Mouse (Mus musculus) gastrocnemius, postnatal 36 days (tissue): ENCODE measurements at regions not wholly inside any gene's neighbourhood (a gene's known extent, or its start where the extent isn't known, plus 50 kb on each side); places are given as distances from the start of the nearest gene placed in this dataset.

Experiments used
- DNase-seq, 2 experiments: peaks; one replicate each; pipeline ENCODE4 v3.0.0; 2022
- intact Hi-C: fragments of 180-260 bp; cut with DNase I; formaldehyde crosslinking; loops from one replicate; pipeline ENCODE4 v1.15.1; 2025

GRCm38 (mm10) chr19:6684921-6685320, 142.1 kb upstream of the Slc22a12 start:
- DNase-seq, result no peak
- intact Hi-C loops, result no loop called here

GRCm38 (mm10) chr19:6679392-6680307, 136.8 kb upstream of the Slc22a12 start:
- intact Hi-C loops, result no loop called here
- no peak for DNase-seq

GRCm38 (mm10) chr19:6677511-6677910, 134.7 kb upstream of the Slc22a12 start:
- intact Hi-C loops, result no loop called here
- DNase-seq, result no peak

- DNase-seq, result no peak
- intact Hi-C loops, result no loop called here
Observed at GRCm38 (mm10) chr19:6675586-6675985, 132.8 kb upstream of the Slc22a12 start.

GRCm38 (mm10) chr19:6671696-6672095, 128.9 kb upstream of the Slc22a12 start:
- no peak for DNase-seq
- intact Hi-C loops, result no loop called here

GRCm38 (mm10) chr19:6669881-6670280, 127.0 kb upstream of the Slc22a12 start:
- intact Hi-C loops, result no loop called here
- DNase-seq, result no peak

- intact Hi-C loops, result no loop called here
- no peak for DNase-seq
Observed at GRCm38 (mm10) chr19:6668545-6668944, 125.7 kb upstream of the Slc22a12 start.

- no peak for DNase-seq
- intact Hi-C loops, result no loop called here
Observed at GRCm38 (mm10) chr19:6666187-6666722, 123.4 kb upstream of the Slc22a12 start.

GRCm38 (mm10) chr19:6665264-6666054, 122.6 kb upstream of the Slc22a12 start:
- intact Hi-C loops, result no loop called here

GRCm38 (mm10) chr19:6664311-6664952, 121.6 kb upstream of the Slc22a12 start:
- intact Hi-C loops, result no loop called here

More at GRCm38 (mm10) chr19:6665264-6666054, 122.6 kb upstream of the Slc22a12 start:
- no peak for DNase-seq

GRCm38 (mm10) chr19:6663391-6663790, 120.6 kb upstream of the Slc22a12 start:
- DNase-seq, result peak; percentile 70 to 78
- intact Hi-C loops, result loop anchor here (2.0 kb wide), 1 partner anchor 175 kb away; no protein-coding TSS in a partner anchor

More at GRCm38 (mm10) chr19:6664311-6664952, 121.6 kb upstream of the Slc22a12 start:
- DNase-seq, result no peak

GRCm38 (mm10) chr19:6662346-6662939, 119.6 kb upstream of the Slc22a12 start:
- intact Hi-C loops, result loop anchor here (2.0 kb wide), 1 partner anchor 174 kb away; no protein-coding TSS in a partner anchor
- no peak for DNase-seq

- no peak for DNase-seq
- intact Hi-C loops, result no loop called here
Observed at GRCm38 (mm10) chr19:6661508-6661871, 118.7 kb upstream of the Slc22a12 start.

- DNase-seq, result no peak
- intact Hi-C loops, result no loop called here
Observed at GRCm38 (mm10) chr19:6660723-6661507, 118.1 kb upstream of the Slc22a12 start.

- DNase-seq, result no peak
- intact Hi-C loops, result no loop called here
Observed at GRCm38 (mm10) chr19:6660157-6660556, 117.3 kb upstream of the Slc22a12 start.

- no peak for DNase-seq
- intact Hi-C loops, result no loop called here
Observed at GRCm38 (mm10) chr19:6654550-6654949, 111.7 kb upstream of the Slc22a12 start.

GRCm38 (mm10) chr19:6652775-6653174, 109.9 kb upstream of the Slc22a12 start:
- DNase-seq, result no peak
- intact Hi-C loops, result no loop called here

GRCm38 (mm10) chr19:6651192-6651591, 108.4 kb upstream of the Slc22a12 start:
- intact Hi-C loops, result no loop called here
- no peak for DNase-seq

GRCm38 (mm10) chr19:6649885-6650284, 107.1 kb upstream of the Slc22a12 start:
- intact Hi-C loops, result no loop called here
- DNase-seq, result no peak
